Mouse (Mus musculus): ENCODE data around the gene Susd6.
"Not testable (repeated sequence)": the region's sequence is repeated elsewhere in the genome, so short reads cannot be mapped to it uniquely, and the experiment has no call there.

The Susd6 gene

DNA sequence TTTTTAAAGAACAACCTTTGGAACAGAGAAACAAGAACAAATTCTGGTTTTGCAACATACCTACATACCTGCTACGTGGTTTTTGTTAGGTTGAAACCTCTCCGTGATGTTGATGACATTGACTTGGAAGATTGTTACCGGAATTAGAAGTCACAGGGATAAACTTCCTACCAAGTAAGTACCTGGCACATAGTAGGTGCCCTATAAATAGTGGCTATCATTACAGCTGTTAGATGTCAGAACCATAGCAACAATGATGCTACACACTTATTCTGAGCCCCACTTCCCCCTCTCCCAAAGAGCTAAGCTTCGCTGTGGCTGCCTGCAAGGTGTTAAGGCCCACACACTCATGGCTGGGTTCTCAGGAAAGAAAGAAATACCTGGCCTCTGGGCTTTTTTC lies 4.7 kb upstream of the Susd6 start:
- DNase-seq, result no peak

GRCm38 (mm10) chr12:80786591-80786990 lies 3.7 kb upstream of the Susd6 start:
- no peak for DNase-seq

- DNase-seq, result no peak
These were observed 2.7 kb upstream of the Susd6 start for GRCm38 (mm10) chr12:80787604-80788003.

DNA sequence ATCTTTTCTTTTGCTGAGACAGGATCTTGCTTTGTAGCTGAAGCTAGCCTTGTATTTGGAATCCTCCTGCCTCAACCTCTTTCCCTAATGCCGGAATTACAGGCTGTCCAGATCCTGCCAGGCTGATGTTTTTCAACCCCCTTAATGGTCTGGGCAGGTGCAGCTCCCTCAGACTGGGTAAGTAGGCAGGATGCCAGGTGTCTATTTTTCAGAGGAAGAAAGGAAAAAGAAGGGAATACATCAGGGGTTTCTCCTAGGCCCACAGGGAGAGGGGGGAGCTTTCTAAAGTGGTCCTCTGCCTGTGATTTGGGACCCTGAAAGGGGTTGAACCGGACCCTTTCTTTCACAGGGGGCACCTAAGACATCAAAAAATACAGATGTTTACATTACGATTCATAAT lies 2.1 kb upstream of the Susd6 start:
- DNase-seq, result no peak

GRCm38 (mm10) chr12:80789276-80789675 lies 1.0 kb upstream of the Susd6 start:
- not testable (repeated sequence) for DNase-seq

DNA sequence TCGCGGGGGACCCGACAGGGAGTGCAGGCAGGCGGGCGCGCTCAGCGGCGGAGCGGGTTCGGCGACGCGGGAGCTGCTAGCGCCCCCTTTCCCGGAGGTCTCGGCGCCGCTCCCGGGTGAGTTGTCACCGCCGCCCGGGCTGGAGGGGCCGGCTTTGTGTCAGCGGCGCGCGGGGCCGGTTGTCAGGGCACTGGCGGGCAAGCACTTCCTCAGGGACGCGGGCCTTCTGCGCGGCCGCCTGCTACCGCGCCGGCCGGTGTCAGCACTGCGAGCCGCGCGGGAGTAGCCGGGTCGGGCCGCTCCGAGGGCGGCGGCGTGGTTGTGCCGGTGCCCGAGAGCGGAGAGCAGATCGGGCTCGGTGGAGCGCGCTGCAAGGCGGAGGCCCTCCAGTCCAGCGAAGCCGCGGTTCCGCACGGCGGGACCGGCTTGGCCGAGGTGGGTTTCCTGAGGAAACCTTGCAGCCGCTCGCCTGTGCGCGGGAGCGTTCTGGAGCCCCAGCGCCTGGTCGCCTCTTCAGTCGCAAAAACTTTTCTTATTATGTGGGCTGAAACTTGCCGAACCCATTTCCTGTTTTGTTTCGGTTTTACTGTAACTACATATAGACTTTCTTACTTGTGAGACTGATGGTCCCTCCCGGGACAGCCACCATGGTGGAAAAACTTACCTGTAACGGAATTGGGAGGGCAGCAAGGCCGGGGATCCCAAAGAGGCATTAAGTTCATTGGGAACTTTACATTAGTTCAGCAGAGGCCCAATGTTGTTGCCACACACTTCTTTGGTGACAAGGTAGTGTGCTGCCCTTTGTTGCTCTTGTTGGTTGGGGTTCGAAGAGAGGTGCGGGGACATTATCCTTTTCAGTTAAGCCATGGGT lies 625 bp downstream of the Susd6 start:
- peak; percentile 60 to 68 for DNase-seq

DNA sequence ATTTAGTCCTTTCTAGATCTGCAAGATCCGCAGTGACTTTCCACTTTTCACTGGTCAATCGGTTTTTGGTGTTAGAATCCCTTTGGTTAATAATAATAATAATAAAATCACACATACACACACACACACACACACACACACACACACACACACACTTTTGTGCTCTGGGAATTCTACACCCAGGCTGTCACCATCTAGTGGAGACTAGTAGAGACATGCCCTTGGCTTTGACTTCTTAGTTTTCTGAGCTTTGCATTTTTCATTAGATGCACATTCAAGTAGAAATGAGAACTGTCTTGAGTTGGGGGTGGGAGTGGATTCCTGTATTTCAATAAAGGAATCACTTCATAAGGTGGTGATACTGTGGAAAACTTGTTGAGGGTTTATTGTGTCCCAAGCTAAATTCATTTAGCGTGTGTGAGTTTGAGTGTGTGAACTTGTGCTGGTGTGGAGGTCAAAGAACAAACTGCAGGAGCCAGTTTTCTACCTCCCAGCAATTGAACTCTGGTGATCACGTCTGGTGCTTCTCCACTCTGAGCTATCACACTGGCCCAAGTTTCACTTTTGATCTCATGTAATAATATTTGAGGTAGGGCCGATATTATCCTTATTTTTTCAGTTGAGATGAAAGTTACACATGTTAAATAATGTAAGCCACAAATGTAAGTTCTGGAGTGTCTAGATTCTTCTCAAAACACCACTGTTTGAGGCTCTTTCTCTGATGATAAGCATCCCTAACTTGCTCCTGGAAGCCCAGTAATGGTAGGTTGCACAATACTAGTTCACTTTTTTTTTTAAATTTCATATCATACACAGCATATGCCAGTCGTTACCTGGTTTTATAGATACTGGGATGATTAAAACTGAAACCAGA lies 1.5 kb downstream of the Susd6 start:
- no peak for DNase-seq

- DNase-seq, result peak; percentile 68 to 74
These were observed 2.6 kb downstream of the Susd6 start for GRCm38 (mm10) chr12:80792867-80793266.

GRCm38 (mm10) chr12:80793535-80793934 lies 3.2 kb downstream of the Susd6 start:
- DNase-seq, result no peak

DNA sequence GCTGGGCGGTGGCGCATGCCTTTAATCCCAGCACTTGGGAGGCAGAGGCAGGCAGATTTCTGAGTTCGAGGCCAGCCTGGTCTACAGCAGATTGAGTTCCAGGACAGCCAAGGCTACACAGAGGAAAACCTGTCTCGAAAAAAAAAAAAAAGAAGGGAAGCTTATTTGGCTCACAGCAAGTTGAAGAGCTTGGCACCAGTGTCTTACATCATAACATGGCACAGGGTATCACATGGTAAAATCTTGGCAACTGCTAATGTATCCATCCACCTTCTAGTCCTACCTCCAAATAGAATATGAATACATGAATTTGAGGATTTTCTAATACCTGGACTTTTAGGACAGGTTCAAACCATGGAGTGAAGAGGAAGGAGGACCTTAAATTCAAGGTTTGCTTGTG lies 4.2 kb downstream of the Susd6 start:
- DNase-seq, result no peak

DNA sequence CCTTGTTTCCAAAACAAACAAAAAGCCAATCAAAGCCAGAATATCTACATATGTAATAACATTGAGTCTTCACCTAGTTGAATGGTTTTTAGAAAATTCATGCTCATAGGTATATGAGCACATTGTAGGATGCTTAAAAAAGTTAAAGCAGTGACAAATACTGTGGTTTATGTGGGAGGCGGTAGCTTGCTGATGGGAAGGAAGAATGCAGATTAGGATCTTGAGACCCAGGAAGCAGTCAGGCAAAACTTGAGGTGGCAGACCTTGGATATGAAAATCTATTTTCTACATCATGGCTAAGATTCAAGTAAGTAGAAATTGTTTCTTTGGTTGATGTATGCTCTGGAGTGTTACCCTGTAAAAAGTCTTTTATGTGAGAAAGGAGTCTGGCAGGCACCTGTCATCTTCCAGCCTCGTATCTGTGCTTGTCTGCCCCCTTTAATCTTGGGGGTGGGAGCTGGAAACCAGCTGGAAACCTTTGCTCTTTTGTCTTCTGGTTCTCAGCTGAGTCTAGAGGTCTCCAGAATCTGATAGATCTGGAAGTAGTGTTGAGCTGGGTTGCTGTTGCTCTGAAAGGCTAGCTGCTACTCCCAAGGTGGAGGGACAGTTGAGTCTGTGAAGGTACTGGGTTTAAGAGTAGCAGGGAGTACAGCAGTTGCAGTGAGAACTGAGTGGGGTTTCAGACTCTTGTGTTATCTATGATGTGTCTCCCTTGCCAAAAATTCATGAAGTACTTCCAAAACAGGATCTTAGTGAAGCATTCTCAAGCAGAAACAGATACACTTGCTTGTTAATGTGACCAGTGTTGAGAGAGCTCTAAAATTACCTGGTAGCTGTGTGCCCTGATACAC lies 4.8 kb downstream of the Susd6 start:
- peak; percentile 31 to 52 for DNase-seq

GRCm38 (mm10) chr12:80798271-80798670 lies 8.0 kb downstream of the Susd6 start:
- no peak for DNase-seq

DNA sequence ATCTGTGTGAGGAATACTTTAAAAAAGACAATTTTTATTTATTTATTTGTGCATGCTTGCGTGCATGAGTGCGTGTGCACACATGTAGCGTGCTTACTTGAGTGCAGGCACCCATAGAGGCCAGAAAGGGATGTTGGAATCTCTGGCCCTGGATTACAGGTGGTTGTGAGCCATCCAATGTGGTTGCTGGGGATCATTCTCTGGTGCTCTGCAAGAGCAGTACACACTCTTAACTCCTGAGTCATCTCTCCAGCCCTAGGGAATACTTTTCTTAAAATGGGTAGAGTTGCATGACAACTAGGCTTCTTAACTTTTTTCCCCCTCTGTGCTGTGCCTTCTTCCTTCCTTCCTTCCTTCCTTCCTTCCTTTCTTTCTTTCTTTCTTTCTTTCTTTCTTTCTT lies 9.8 kb downstream of the Susd6 start:
- no peak for DNase-seq

DNA sequence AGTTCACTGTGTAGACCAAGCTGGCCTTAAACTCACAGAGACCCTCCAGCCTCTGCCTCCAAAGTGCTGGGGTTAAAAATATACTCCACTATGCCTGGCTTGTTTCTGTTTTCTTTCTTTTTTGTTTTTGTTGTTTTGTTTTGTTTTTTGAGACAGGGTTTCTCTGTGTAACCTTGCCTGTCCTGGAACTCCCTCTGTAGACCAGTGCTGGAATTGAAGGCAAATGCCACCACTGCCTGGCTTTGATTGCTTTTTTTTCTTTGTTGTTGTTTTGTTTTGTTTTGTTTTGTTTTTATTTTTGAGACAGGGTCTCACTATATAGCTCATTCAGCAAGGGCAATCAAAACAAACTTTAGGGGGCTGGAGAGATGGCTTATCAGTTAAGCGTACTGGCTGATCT lies 11.1 kb downstream of the Susd6 start:
- no peak for DNase-seq

GRCm38 (mm10) chr12:80803924-80804323 lies 13.6 kb downstream of the Susd6 start:
- no peak for DNase-seq

GRCm38 (mm10) chr12:80804861-80805428 lies 14.6 kb downstream of the Susd6 start:
- DNase-seq, result no peak

DNA sequence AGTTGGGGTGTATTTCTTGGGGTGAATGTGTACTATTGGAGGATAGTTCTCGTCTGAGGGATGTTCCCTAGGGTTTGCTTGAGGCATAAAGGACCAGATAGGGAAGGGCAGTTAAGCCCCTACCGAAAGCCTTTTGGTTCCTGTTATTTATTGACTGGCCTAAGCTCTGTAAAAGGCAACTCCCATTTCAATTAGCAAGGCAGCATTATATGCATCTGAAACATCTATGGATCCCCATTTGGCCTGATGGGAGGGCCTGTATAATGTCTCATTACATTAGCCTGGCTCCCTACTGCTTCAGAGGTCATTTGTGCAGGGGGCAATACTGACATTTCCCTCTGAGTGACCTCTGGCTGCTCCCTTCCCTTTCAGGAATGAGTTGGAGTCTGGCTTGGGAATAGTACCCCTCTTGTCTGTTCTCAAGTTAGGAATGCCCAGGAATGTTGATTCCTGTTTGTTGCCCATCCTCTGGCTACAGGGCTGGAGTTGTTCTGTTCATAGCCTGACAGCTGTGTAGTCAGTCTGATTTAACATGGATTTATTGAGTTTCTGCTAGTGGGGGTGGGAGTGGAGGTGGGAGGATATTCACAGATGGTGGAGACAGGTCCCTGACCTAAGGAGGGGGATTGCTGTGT lies 17.3 kb downstream of the Susd6 start:
- DNase-seq, result no peak

- no peak for DNase-seq
These were observed 19.7 kb downstream of the Susd6 start for GRCm38 (mm10) chr12:80810005-80810404.

DNA sequence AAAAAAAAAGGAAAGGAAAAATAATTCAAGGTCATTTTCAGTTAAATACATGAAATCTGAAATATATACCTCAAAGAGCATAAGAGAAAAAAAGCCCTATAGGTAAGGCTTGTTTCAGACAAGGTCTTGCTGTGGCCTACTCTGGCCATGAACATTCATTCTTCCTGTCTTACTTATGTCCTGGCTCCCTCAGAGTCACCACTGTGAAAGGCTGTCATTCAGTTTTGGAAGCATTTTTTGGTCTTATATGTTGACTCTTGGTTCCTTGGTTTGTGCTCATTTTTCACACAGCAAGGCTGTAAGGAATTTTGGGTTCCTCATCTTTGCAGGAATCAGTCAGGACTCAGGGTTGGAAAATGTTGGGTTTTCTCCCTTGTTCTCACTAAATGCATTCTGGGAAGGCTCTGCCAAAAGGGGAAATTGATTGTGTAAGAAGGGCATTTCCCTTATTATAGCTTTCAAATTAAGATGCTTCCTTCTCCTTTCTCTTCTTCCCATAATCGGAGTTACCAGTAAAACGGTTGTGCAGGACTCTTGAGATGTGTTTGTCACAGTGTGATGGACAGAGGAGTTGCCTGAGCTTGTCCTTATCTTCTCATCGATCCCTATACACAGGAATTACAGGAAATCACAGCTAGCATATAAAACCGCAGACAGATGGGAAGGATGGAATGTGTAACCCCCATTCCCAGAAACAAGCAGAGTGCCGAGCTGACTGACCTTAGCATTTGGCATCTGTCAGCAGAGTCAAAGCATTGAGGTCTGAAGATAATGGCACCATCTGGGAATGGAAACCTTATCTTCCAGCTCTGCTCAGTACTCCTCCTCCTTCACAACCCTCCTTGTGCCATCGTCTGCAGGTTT lies 21.6 kb downstream of the Susd6 start:
- no peak for DNase-seq

DNA sequence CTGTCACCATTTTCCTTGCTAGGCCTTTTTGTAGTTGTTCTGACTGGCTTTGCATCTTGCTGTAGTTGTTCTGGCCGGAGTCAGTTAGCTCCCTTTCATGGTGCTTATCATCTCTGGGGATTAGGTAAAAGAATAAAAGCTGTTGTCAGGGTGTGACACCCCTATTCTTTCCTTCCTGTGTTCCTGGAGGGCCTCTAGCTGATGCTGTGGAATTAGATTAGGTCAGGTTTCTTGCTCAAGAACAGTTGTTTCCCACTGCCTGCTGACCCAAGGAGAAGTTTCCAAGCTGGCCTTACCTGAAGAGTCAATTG lies 22.2 kb downstream of the Susd6 start:
- no peak for DNase-seq

- DNase-seq, result no peak
These were observed 23.1 kb downstream of the Susd6 start for GRCm38 (mm10) chr12:80813456-80813855.
